Mouse (Mus musculus) heart, adult 2 months (tissue): ENCODE measurements around the gene Pum3. TPM values are rescaled to one million over a fixed set of nuclear protein-coding genes. Genes with fewer than 3 reads are reported as not detected.

Source experiments
- DNase-seq, 2 experiments: peaks; one replicate each; pipeline ENCODE4 v3.0.0; 2021
- H3K27ac ChIP-seq: fragments of 200-600 bp; 2 replicates; pipeline ENCODE4 v1.8.1; 2022
- H3K27me3 ChIP-seq: fragments of 200-500 bp; 2 replicates; pipeline ENCODE4 v1.6.1; 2012; ENCODE audit warnings: mild to moderate bottlenecking, low read length, inconsistent platforms, mixed read lengths; ENCODE audit not compliant: control insufficient read depth, insufficient read depth
- H3K36me3 ChIP-seq: fragments of 200-500 bp; 2 replicates; pipeline ENCODE4 v1.6.1; 2012; ENCODE audit warnings: low read length, inconsistent platforms; ENCODE audit not compliant: control insufficient read depth, insufficient read depth
- H3K4me1 ChIP-seq: fragments of 200-500 bp; 2 replicates; pipeline ENCODE4 v1.6.1; 2011; ENCODE audit warnings: low read length; ENCODE audit not compliant: control insufficient read depth, insufficient read depth
- H3K4me3 ChIP-seq: fragments of 200-600 bp; 2 replicates; pipeline ENCODE4 v1.8.1; 2022
- H3K79me2 ChIP-seq: fragments of 200-500 bp; replicated peaks from 2 replicates; pipeline ENCODE4 v1.6.1; 2012; ENCODE audit warnings: mild to moderate bottlenecking, inconsistent platforms, low read length, moderate library complexity, mixed read lengths; ENCODE audit not compliant: control insufficient read depth, insufficient read depth
- H3K9ac ChIP-seq: fragments of 200-500 bp; 2 replicates; pipeline ENCODE4 v1.6.1; 2012; ENCODE audit warnings: low read depth, mild to moderate bottlenecking, control low read depth, inconsistent platforms, low read length, mixed read lengths
- CTCF ChIP-seq: fragments of 200-600 bp; IDR thresholded peaks from 2 replicates; pipeline ENCODE4 v1.8.1; 2022; ENCODE audit warnings: antibody characterized with exemption, mild to moderate bottlenecking, moderate library complexity
- EP300 ChIP-seq: fragments of 200-500 bp; IDR thresholded peaks from 2 replicates; pipeline ENCODE4 v1.6.1; 2011; ENCODE audit warnings: low read depth, low read length, control low read depth; ENCODE audit not compliant: insufficient read depth
- POLR2A ChIP-seq: fragments of 200-500 bp; IDR thresholded peaks from 2 replicates; pipeline ENCODE4 v1.6.1; 2011; ENCODE audit warnings: mild to moderate bottlenecking, low read depth, low read length, control low read depth; ENCODE audit not compliant: insufficient read depth
- WGBS: fragments of 180-500 bp; shearing (Covaris S2); methylation state at CpG from one replicate; pipeline ENCODE4 v1.1.7; 2018; 5-methylcytosine and 5-hydroxymethylcytosine counted together
- intact Hi-C: fragments of 180-260 bp; cut with DNase I; formaldehyde crosslinking; loops from one replicate; pipeline ENCODE4 v1.15.1; 2025
- polyA plus RNA-seq: library from polyadenylated mRNA; depleted of rRNA; stranded (reverse); fragments of >200 nt; gene quantifications from 2 replicates; pipeline ENCODE4 v1.2.3, GENCODE M21; 2012
- total RNA-seq, 2 experiments: library from RNA; stranded (reverse); gene quantifications; 2 replicates each; pipeline ENCODE4 v1.2.3; 2021

Pum3 gene
- total and polyA plus RNA-seq, 3 experiments = 22.7 to 33.7 (median 30.9) TPM

DNA sequence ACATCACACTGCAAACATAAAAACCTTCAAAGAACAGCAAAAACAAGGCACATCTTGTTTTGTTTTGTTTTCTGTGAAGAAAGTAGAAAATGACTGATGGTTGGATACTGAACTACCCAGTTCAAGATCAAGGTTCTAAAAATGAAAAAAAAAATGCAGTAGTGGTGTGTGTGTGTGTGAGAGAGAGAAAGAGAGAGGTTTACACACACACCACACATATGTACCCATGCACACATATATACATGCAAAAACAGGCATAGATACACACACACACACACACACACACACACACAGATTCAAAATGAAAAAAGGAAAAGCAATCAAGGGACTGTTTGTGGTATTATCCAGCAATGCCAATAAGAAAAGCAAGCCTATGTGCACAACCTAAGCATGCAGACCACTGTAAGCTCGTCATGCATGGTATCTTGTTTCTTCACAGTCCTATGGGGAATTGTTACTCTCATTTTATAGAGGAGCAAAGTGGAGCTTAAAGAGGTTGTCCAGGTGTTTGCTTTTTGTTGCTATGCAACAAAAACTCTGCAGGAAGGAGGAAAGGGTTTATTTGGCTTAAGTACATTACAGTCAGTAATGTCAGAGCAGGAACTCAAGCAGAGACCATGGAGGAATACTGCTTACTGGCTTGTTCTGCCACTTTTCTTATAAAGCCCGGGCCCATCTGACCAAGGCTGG is 49.8 kb downstream of the Pum3 start:
- no peak for DNase-seq
- Histone ChIP-seq H3K79me2 (no peaks in the 10 kb centered on the region), H3K4me3 (no peak overlapping the region), H3K9ac (no peak overlapping the region), H3K36me3 (no peaks in the 10 kb centered on the region), H3K27ac (no peak overlapping the region), H3K4me1 (no peaks in the 10 kb centered on the region), H3K27me3 (no peaks in the 10 kb centered on the region)
- TF ChIP-seq EP300 (no peak), CTCF (no peak), POLR2A (no peak)
- intact Hi-C loops = no loop called here
- WGBS = 89% methylated on average over 2 of the region's 2 CpGs

GRCm38 (mm10) chr19:27370784-27371183 is 58.8 kb downstream of the Pum3 start:
- Histone ChIP-seq H3K4me3 (no peak overlapping the region), H3K27me3 (no peaks in the 10 kb centered on the region), H3K79me2 (no peaks in the 10 kb centered on the region), H3K36me3 (no peaks in the 10 kb centered on the region), H3K4me1 (no peaks in the 10 kb centered on the region), H3K27ac (no peak overlapping the region), H3K9ac (no peak overlapping the region)
- intact Hi-C loops = no loop called here
- DNase-seq = no peak
- TF ChIP-seq POLR2A (no peak), CTCF (no peak), EP300 (no peak)
- WGBS = 82% methylated on average over 2 of the region's 2 CpGs

GRCm38 (mm10) chr19:27370174-27370573 is 59.5 kb downstream of the Pum3 start:
- Histone ChIP-seq H3K9ac (no peak overlapping the region), H3K27ac (no peak overlapping the region), H3K4me3 (no peak overlapping the region), H3K79me2 (no peaks in the 10 kb centered on the region), H3K27me3 (no peaks in the 10 kb centered on the region), H3K4me1 (no peaks in the 10 kb centered on the region), H3K36me3 (no peaks in the 10 kb centered on the region)
- DNase-seq = no peak
- TF ChIP-seq POLR2A = no peak
- TF ChIP-seq CTCF = no peak
- TF ChIP-seq EP300 = no peak
- intact Hi-C loops = no loop called here
- 67% methylated on average over 2 of the region's 2 CpGs for WGBS

GRCm38 (mm10) chr19:27369461-27370135 is 60.0 kb downstream of the Pum3 start:
- Histone ChIP-seq H3K79me2 (no peaks in the 10 kb centered on the region), H3K9ac (no peak overlapping the region), H3K27ac (no peak overlapping the region), H3K27me3 (no peaks in the 10 kb centered on the region), H3K36me3 (no peaks in the 10 kb centered on the region), H3K4me1 (peaks cover under 1% of the 10 kb centered on the region; the same call in 1 of the 2 replicates), H3K4me3 (no peak overlapping the region)
- intact Hi-C loops = no loop called here
- DNase-seq = no peak
- 64% methylated on average over 3 of the region's 3 CpGs for WGBS
- TF ChIP-seq POLR2A (no peak), EP300 (no peak), CTCF (no peak)

DNA sequence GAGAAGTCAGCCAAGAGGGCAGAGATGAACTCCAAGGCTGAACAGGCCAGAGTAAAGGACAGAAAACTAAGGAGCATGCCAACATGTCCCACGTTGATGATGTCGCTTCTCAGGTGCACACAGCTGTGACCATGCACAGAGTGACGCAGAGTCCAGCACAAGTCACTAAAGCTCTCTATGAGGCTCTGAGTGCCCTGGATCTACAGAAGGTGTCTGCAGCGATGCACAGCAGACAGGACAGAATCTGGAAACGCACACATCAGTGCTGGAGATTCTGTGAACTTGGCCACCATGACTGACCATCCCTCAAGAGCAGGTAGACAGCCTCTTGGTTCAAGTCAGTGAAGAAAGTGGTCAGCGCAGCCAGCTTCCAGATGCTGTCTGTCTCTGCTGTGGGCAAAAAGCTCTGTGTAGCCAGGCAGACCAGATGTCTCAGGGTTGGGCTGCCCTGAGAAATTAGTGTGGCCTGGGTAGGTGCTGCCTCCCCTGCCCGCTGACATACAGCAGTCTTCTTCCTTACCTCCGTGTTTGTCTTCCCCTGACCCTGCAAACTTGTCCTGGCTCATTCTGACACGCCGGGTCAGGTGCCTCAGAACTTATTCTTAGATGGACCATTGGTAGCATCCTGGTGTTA is 63.4 kb downstream of the Pum3 start:
- H3K27me3 ChIP-seq = no peaks in the 10 kb centered on the region
- no peak overlapping the region for H3K4me3 ChIP-seq
- no peak overlapping the region for H3K27ac ChIP-seq
- H3K4me1 ChIP-seq = peaks cover 2% of the 10 kb centered on the region; the same call in 1 of the 2 replicates
- DNase-seq = no peak
- 90% methylated on average over 10 of the region's 10 CpGs for WGBS
- intact Hi-C loops = no loop called here
- no peaks in the 10 kb centered on the region for H3K36me3 ChIP-seq
- no peaks in the 10 kb centered on the region for H3K79me2 ChIP-seq
- TF ChIP-seq CTCF (no peak), EP300 (no peak), POLR2A (no peak)
- no peak overlapping the region for H3K9ac ChIP-seq
